Mouse (Mus musculus) c-Kit-positive CD71-negative TER-119-negative erythroid progenitor cells, embryonic 14.5 days (primary cell): ENCODE results near the gene Prm3.
"Not testable (repeated sequence)": the region's sequence is repeated elsewhere in the genome, so short reads cannot be mapped to it uniquely, and the experiment has no call there.

Experiments
- DNase-seq: peaks from one replicate; pipeline ENCODE4 v3.0.0-alpha.2; 2013; ENCODE audit warnings: low read depth

Prm3 gene

GRCm38 (mm10) chr16:10790702-10791101 is at the start of gene Prm3:
Gene Prm3, minus strand, starts transcription at chr16:10790914.
- DNase-seq = no peak

- DNase-seq = no peak
These were observed 49.3 kb upstream of the Prm3 start for GRCm38 (mm10) chr16:10840018-10840417.

- no peak for DNase-seq
These were observed 48.0 kb upstream of the Prm3 start for GRCm38 (mm10) chr16:10838487-10839245.

GRCm38 (mm10) chr16:10837903-10838302 is 47.2 kb upstream of the Prm3 start:
- DNase-seq = no peak

- no peak for DNase-seq
These were observed 46.5 kb upstream of the Prm3 start for GRCm38 (mm10) chr16:10837250-10837649.

- DNase-seq = no peak
These were observed 45.7 kb upstream of the Prm3 start for GRCm38 (mm10) chr16:10836388-10836787.

GRCm38 (mm10) chr16:10834911-10835587 is 44.3 kb upstream of the Prm3 start, which contains the start of gene Rmi2:
Gene Rmi2, plus strand, starts transcription at chr16:10835059.
- DNase-seq = peak; percentile 67

GRCm38 (mm10) chr16:10834542-10834910 is 43.8 kb upstream of the Prm3 start:
- no peak for DNase-seq

- no peak for DNase-seq
These were observed 37.7 kb upstream of the Prm3 start for GRCm38 (mm10) chr16:10828461-10828805.

- no peak for DNase-seq
These were observed 37.2 kb upstream of the Prm3 start for GRCm38 (mm10) chr16:10827766-10828460.

GRCm38 (mm10) chr16:10827269-10827668 is 36.6 kb upstream of the Prm3 start:
- no peak for DNase-seq

- no peak for DNase-seq
These were observed 35.1 kb upstream of the Prm3 start for GRCm38 (mm10) chr16:10825840-10826239.

GRCm38 (mm10) chr16:10824536-10824935 is 33.8 kb upstream of the Prm3 start:
- DNase-seq = no peak

GRCm38 (mm10) chr16:10821387-10821786 is 30.7 kb upstream of the Prm3 start:
- no peak for DNase-seq

- no peak for DNase-seq
These were observed 29.3 kb upstream of the Prm3 start for GRCm38 (mm10) chr16:10819966-10820365.

GRCm38 (mm10) chr16:10818579-10819135 is 27.9 kb upstream of the Prm3 start:
- DNase-seq = no peak

- DNase-seq = no peak
These were observed 24.1 kb upstream of the Prm3 start for GRCm38 (mm10) chr16:10814864-10815263.

GRCm38 (mm10) chr16:10813726-10814125 is 23.0 kb upstream of the Prm3 start:
- DNase-seq = no peak

- no peak for DNase-seq
These were observed 22.2 kb upstream of the Prm3 start, which contains the start of gene Gm11172 for GRCm38 (mm10) chr16:10812865-10813371. Gene Gm11172, plus strand, starts transcription at chr16:10812915.

- no peak for DNase-seq
These were observed 19.7 kb upstream of the Prm3 start for GRCm38 (mm10) chr16:10810376-10810775.

- no peak for DNase-seq
These were observed 15.2 kb upstream of the Prm3 start, which contains the start of gene Prm1 for GRCm38 (mm10) chr16:10805789-10806527. Gene Prm1, minus strand, starts transcription at chr16:10805839.

- DNase-seq = not testable (repeated sequence)
These were observed 11.7 kb upstream of the Prm3 start for GRCm38 (mm10) chr16:10802420-10802819.
